Mouse (Mus musculus) neural tube, embryonic 10.5 days (tissue): ENCODE data around the gene Dbnl.
A peak's percentile ranks its signal among the peaks of the same experiment; 100 is the strongest.

Source experiments
- DNase-seq: peaks from one replicate; pipeline ENCODE4 v3.0.0-alpha.2; 2017; ENCODE audit warnings: low spot score; ENCODE audit errors: extremely low spot score

Dbnl gene

GRCm38 (mm10) chr11:5788056-5789014 is at the start of gene Dbnl:
Gene Dbnl, plus strand, starts transcription at chr11:5788488.
- peak; percentile 95 for DNase-seq

GRCm38 (mm10) chr11:5738888-5739632 is 49.2 kb upstream of the Dbnl start:
- no peak for DNase-seq

- DNase-seq = no peak
These were observed 48.4 kb upstream of the Dbnl start for GRCm38 (mm10) chr11:5739846-5740245.

GRCm38 (mm10) chr11:5740599-5740964 is 47.7 kb upstream of the Dbnl start:
- peak; percentile 68 for DNase-seq

- DNase-seq = peak; percentile 69
These were observed 47.2 kb upstream of the Dbnl start for GRCm38 (mm10) chr11:5740965-5741627.

- DNase-seq = no peak
These were observed 46.2 kb upstream of the Dbnl start for GRCm38 (mm10) chr11:5742106-5742505.

GRCm38 (mm10) chr11:5744951-5745350 is 43.3 kb upstream of the Dbnl start:
- no peak for DNase-seq

GRCm38 (mm10) chr11:5753755-5754154 is 34.5 kb upstream of the Dbnl start:
- no peak for DNase-seq

- peak; percentile 99 for DNase-seq
These were observed 26.3 kb upstream of the Dbnl start, which contains the start of gene Urgcp for GRCm38 (mm10) chr11:5761820-5762632. Gene Urgcp, minus strand, starts transcription at chr11:5762376.

- peak; percentile 20 for DNase-seq
These were observed 25.7 kb upstream of the Dbnl start for GRCm38 (mm10) chr11:5762633-5762982.

- no peak for DNase-seq
These were observed 22.3 kb upstream of the Dbnl start for GRCm38 (mm10) chr11:5766019-5766418.

- no peak for DNase-seq
These were observed 9.8 kb upstream of the Dbnl start for GRCm38 (mm10) chr11:5778481-5778880.

GRCm38 (mm10) chr11:5780035-5780499 is 8.2 kb upstream of the Dbnl start:
- no peak for DNase-seq

- DNase-seq = no peak
These were observed 5.9 kb upstream of the Dbnl start for GRCm38 (mm10) chr11:5782199-5782944.

GRCm38 (mm10) chr11:5785732-5786131 is 2.6 kb upstream of the Dbnl start:
- no peak for DNase-seq

- DNase-seq = no peak
These were observed 625 bp upstream of the Dbnl start for GRCm38 (mm10) chr11:5787671-5788055.

GRCm38 (mm10) chr11:5789071-5789753 is 924 bp downstream of the Dbnl start:
- no peak for DNase-seq

GRCm38 (mm10) chr11:5789754-5790333 is 1.6 kb downstream of the Dbnl start:
- DNase-seq = no peak

GRCm38 (mm10) chr11:5790431-5790830 is 2.1 kb downstream of the Dbnl start:
- DNase-seq = no peak
